Mouse (Mus musculus) CD4-positive, CD25-positive, alpha-beta regulatory T cell, adult 4 months (primary cell): ENCODE measurements around the gene Ap1g2. TPM values are rescaled to one million over a fixed set of nuclear protein-coding genes. Genes with fewer than 3 reads are reported as not detected.

Experiments
- ATAC-seq: one replicate; pipeline ENCODE4 v1.8.0; 2017
- polyA plus RNA-seq, 2 experiments: library from polyadenylated mRNA; unstranded; fragments of 100-300 nt; shearing (Covaris generic); gene quantifications; one replicate each; pipeline ENCODE4 v1.2.1; 2017

Gene Ap1g2
- polyA plus RNA-seq, 2 experiments from 2014 or later = 110 to 194 TPM

DNA sequence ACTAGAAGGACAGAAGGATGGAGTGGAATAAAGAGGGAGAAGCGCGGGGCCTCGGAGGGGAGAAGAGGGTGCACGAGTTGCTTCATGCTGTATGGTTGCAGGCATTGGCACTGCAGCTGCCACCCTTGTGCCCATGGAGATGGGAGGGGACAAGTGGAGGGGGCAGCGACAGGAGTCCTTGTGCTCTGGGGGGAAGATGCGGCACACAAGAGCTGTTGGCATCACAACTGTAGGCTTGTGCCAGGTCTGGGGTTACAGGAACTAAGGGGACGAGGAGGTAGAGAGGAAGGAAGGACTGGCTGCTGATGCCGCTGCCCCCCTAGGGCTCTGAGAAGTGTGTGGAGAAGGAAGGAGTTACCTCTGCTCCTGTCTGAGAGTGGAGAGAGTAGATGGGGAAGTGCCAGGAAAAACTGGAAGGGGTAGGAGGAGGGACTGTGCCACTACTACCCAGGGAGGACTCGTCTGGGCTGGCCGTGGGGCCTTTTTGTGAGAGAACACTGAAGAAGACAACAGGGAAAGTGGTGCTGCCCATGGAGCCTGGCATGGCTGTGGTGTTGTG, 52.1 kb downstream of the Ap1g2 start:
- ATAC-seq = no peak

DNA sequence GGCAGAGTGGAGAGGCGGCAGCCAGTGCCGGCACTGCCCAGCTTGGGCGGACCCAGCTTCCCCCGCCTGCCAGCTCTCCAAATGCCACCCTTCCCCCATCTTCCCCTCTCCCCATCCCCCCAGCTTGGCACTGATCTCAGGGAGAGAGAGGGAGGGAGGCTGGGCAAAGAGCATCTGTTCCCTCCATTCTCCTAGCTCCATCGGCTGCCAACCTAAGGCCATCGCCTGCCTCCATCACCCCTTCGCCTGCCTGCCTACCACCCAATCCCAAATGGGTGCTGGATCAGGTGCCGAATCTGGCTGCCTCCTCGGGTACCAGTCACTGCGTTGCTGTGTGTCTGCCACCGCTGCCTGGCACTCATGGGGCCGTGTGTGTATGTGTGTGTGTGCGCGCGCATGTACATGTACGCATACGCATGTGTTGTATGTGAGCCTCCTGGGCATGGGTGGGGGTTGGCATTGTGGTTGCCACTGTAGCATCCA, 52.6 kb downstream of the Ap1g2 start:
- ATAC-seq = no peak

DNA sequence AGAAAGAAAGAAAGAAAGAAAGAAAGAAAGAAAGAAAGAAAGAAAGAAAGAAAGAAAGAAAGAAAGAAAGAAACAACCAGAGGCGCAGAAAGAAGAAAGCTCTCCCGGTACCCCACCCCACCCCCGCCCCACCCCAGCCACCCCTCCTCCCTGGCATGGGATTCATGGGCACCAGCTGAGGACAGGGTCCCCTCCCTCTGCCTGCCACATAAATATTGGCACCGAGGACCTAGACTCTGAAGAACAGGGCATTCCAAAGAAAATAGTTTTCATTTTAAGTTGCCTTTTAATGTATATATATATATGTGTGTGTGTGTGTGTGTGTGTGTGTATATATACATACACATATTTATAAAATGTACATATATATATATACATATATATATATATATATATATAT, 53.3 kb downstream of the Ap1g2 start:
- no peak for ATAC-seq

DNA sequence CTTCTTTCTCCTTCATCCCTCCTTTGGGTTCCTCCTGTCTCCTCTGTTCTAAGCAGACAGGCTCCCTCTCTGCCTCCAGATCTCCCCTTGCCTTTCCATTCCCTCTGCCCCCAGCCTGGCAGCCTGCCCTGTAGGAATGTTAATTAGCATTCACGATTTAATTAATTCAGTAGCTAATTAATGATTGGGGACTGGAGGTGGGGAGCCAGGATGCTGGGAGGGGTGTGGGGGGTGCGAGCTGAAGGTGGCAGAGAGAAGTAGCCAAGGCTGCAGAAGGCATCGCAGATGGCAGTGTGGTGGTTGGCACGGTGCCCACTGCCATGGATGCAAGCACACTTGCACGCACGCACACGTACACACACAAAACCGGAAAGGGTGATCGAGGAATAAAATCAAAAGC, 53.9 kb downstream of the Ap1g2 start:
- ATAC-seq = no peak

Other genes with a start within 250 kb of the Ap1g2 start
- gene Homez, start 235.6 kb downstream of the Ap1g2 start, polyA plus RNA-seq = 1 to 10 TPM; 3.4 to 7.6 TPM
- 1 to 10 TPM in 1 of 2 experiments, not detected in 1; 1.1 TPM for gene Ppp1r3e, start 229.0 kb downstream of the Ap1g2 start, polyA plus RNA-seq
- 1 to 10 TPM; 1.3 to 2.7 TPM for gene Bcl2l2, start 223.2 kb downstream of the Ap1g2 start, polyA plus RNA-seq
- not detected for gene Gm20521, start 223.2 kb downstream of the Ap1g2 start, polyA plus RNA-seq
- gene Pabpn1, start 214.1 kb downstream of the Ap1g2 start, polyA plus RNA-seq = 10 to 100 TPM; 19.6 to 33.9 TPM
- gene Slc22a17, start 193.5 kb downstream of the Ap1g2 start, polyA plus RNA-seq = 1 to 10 TPM in 1 of 2 experiments, under 1 TPM in 1; 0.71 to 1.1 TPM
- not detected for gene Efs, start 180.5 kb downstream of the Ap1g2 start, polyA plus RNA-seq
- not detected for gene Il25, start 173.9 kb downstream of the Ap1g2 start, polyA plus RNA-seq
- gene Cmtm5, start 170.3 kb downstream of the Ap1g2 start, polyA plus RNA-seq = not detected
- gene Myh6, start 139.7 kb downstream of the Ap1g2 start, polyA plus RNA-seq = not detected
- not detected for gene Gm17428, start 129.7 kb downstream of the Ap1g2 start, polyA plus RNA-seq
- not detected for gene Myh7, start 112.0 kb downstream of the Ap1g2 start, polyA plus RNA-seq
- 100 to 1,000 TPM; 181 to 192 TPM for gene Ngdn, start 91.1 kb downstream of the Ap1g2 start, polyA plus RNA-seq
- 1 to 10 TPM; 4.2 to 4.6 TPM for gene Zfhx2, start 14.3 kb downstream of the Ap1g2 start, polyA plus RNA-seq
- 10 to 100 TPM; 11.6 to 17.9 TPM for gene Thtpa, start 11.8 kb downstream of the Ap1g2 start, polyA plus RNA-seq
- gene Jph4, start 10.3 kb upstream of the Ap1g2 start, polyA plus RNA-seq = not detected
- not detected for gene Dhrs2, start 115.4 kb upstream of the Ap1g2 start, polyA plus RNA-seq